Mouse (Mus musculus): ENCODE measurements around the gene Klhl8. TPM values are rescaled to one million over a fixed set of nuclear protein-coding genes. Genes with fewer than 3 reads are reported as not detected.

The Klhl8 gene
- polyA plus RNA-seq (2012; rRNA removed) = 2.5 and 2.7 TPM in 2 replicates

DNA sequence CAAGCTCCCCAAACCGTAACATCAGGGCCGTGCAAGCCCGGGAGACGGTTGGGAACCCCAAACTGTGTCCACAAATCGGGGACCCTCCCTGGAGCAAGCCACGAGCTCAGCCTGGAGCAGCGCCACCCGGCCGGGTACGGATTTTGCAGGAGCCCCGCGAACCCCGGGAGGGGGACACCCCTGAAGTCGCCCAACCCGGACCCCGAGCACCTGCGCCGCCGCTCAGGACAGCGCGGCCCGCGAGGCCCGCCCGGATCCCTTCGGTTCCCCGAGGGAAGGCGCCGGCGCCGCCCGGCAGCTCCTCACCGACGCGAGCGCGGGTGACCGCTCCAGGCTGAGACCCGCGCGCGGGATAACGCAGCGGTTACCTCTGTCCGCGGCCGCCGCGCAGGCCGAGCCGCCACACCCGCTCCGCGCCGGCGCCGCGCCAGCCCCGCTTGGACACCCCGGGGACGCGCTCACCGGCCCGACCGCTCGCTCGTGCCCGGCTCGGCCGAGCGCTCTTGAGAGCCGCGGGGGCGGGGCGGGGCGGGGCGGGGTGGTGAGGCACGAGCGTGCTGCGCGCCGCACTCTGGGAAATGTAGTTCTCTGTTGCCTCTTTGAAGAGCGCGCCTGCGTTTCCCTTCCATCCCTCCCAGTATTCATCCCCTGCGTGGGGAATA, at the start of gene Klhl8:
TSS of gene Klhl8 (minus strand) at position 512 of the 662 bp plus-strand sequence.

Other genes with a start within 250 kb of the Klhl8 start
- gene Aff1, start 218.9 kb downstream of the Klhl8 start, polyA plus RNA-seq (2012; rRNA removed) = 8.0 and 11.4 TPM in 2 replicates
- gene Hsd17b13, start 66.2 kb upstream of the Klhl8 start, polyA plus RNA-seq (2012; rRNA removed) = 2.1 and 10.7 TPM in 2 replicates
- gene Hsd17b11, start 110.7 kb upstream of the Klhl8 start, polyA plus RNA-seq (2012; rRNA removed) = 36.7 and 42.5 TPM in 2 replicates
- gene Nudt9, start 135.0 kb upstream of the Klhl8 start, polyA plus RNA-seq (2012; rRNA removed) = 52.5 and 63.1 TPM in 2 replicates
- not detected in 2 replicates for gene Gm17660, start 166.3 kb upstream of the Klhl8 start, polyA plus RNA-seq (2012; rRNA removed)
- gene Sparcl1, start 202.5 kb upstream of the Klhl8 start, polyA plus RNA-seq (2012; rRNA removed) = 103 and 110 TPM in 2 replicates

All from colon, adult 2 months (tissue).